Mouse (Mus musculus) neural tube, embryonic 13.5 days (tissue): Measurements from ENCODE around the gene Otub2. TPM values are rescaled to one million over a fixed set of nuclear protein-coding genes. Genes with fewer than 3 reads are reported as not detected.

ENCODE experiments used
- ATAC-seq: fragments of 200-750 bp; cut with Nextera tagmentation; 2 replicates; pipeline ENCODE4 v1.8.0; 2017; ENCODE audit warnings: low read depth, mild to moderate bottlenecking, moderate TSS enrichment, moderate library complexity
- H3K27ac ChIP-seq: fragments of 300-500 bp; sonication (generic); replicated peaks from 2 replicates; pipeline ENCODE4 v1.5.1; 2015; ENCODE audit warnings: moderate library complexity, mild to moderate bottlenecking, inconsistent platforms
- H3K27me3 ChIP-seq: fragments of 300-500 bp; sonication (generic); 2 replicates; pipeline ENCODE4 v1.6.1; 2015; ENCODE audit warnings: mild to moderate bottlenecking, inconsistent platforms
- H3K36me3 ChIP-seq: fragments of 300-500 bp; sonication (generic); 2 replicates; pipeline ENCODE4 v1.6.1; 2015; ENCODE audit warnings: mild to moderate bottlenecking, inconsistent platforms
- H3K4me1 ChIP-seq: fragments of 300-500 bp; sonication (generic); replicated peaks from 2 replicates; pipeline ENCODE4 v1.6.1; 2015; ENCODE audit warnings: inconsistent platforms
- H3K4me2 ChIP-seq: fragments of 300-500 bp; sonication (generic); 2 replicates; pipeline ENCODE4 v1.6.1; 2015; ENCODE audit warnings: inconsistent platforms, mild to moderate bottlenecking, moderate library complexity
- H3K4me3 ChIP-seq: fragments of 300-500 bp; sonication (generic); 2 replicates; pipeline ENCODE4 v1.5.1; 2015; ENCODE audit warnings: mild to moderate bottlenecking, inconsistent platforms
- H3K9ac ChIP-seq: fragments of 300-500 bp; sonication (generic); 2 replicates; pipeline ENCODE4 v1.6.1; 2015; ENCODE audit warnings: moderate library complexity, mild to moderate bottlenecking, inconsistent platforms
- H3K9me3 ChIP-seq: fragments of 300-500 bp; sonication (generic); 2 replicates; pipeline ENCODE4 v1.6.1; 2016; ENCODE audit warnings: inconsistent platforms
- WGBS: fragments of 180-500 bp; shearing (Covaris S2); methylation state at CpG from one replicate; pipeline ENCODE4 v1.1.7; 2015; 5-methylcytosine and 5-hydroxymethylcytosine counted together
- polyA plus RNA-seq: library from polyadenylated mRNA; unstranded; fragments of >200 nt; fragmentation: Nextera tagmentation; extraction: Ambion mirVana; gene quantifications from 2 replicates; pipeline ENCODE4 v1.2.1, GENCODE M21; 2015

Gene Otub2
- polyA plus RNA-seq, 1 experiment from 2014 or later, result 24.2 TPM

DNA sequence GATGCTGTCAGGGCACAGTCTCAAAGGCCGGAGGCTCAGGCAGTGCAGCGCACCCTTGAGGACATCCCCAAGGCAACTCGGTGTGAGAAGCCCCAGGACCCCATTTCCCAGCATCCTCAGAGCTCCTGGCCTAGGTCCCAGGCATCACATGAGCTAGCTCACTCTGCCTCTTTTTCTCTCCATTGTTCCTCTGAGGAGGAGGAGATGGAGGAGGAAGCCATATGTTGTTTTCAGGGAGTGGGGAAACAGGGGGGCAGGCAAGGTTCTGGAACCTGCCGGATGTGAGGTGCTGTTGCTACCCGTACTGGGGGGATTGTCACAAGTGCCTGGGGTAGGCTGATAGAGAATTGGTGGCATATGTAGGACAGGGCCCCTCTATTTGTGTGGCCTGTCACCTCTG is 12.4 kb upstream of the Otub2 start:
- ATAC-seq, result peak; percentile 48; the same call in 1 of the 2 replicates
- H3K4me2 ChIP-seq, result no peak overlapping the region
- no peak overlapping the region for H3K4me3 ChIP-seq
- H3K27me3 ChIP-seq, result no peaks in the 10 kb centered on the region
- no peaks in the 10 kb centered on the region for H3K36me3 ChIP-seq
- H3K9ac ChIP-seq, result no peak overlapping the region
- 56% methylated on average over 5 of the region's 5 CpGs for WGBS
- H3K9me3 ChIP-seq, result no peaks in the 10 kb centered on the region
- H3K27ac ChIP-seq, result no peak overlapping the region
- no peaks in the 10 kb centered on the region for H3K4me1 ChIP-seq

DNA sequence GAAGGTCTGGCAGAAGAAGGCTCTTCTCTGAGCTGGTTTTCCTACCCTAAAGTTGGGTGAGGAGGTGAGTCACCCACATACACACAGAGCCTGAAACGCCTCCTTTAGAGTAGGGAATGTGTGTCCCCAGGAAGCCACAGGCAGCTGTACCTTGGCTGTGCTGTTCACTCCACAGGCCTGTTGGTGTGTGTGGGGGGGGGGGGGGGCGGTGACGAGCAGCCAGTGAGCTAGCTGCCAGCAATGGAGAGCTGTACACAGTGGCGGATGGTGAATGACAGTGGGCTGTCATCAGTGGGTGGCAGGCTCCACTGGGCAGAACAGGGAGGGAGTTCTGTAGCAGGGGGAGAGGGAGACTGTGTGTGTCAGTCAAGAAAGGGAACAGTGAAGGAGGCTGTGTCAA is 11.7 kb upstream of the Otub2 start:
- Histone ChIP-seq H3K9ac (no peak overlapping the region), H3K27me3 (no peaks in the 10 kb centered on the region), H3K4me3 (no peak overlapping the region), H3K4me1 (no peaks in the 10 kb centered on the region), H3K9me3 (no peaks in the 10 kb centered on the region), H3K4me2 (no peak overlapping the region), H3K36me3 (no peaks in the 10 kb centered on the region), H3K27ac (no peak overlapping the region)
- 82% methylated on average over 4 of the region's 4 CpGs for WGBS
- ATAC-seq, result 0 out of 2 replicates have a peak, but pooled peaks have one; percentile 49

DNA sequence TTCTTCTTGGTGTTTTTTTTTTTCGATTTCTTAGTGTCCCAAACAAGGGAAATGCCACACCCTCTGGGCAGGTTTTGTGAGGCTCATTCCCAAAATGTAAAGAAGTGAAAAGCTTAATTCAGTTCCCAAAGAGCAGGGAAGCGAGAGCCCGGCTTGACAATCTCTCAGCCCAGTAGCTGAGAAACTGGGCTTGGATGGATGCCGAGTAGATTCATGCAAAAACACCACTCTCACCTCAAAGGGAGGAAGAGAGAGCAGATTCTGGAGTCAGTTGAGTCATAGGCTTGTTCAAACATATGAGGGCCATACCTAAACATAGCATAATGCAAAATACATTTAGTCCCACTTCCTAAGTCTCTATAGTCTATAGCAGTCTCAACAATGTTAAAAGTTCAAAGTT is 8.3 kb upstream of the Otub2 start:
- WGBS, result 80% methylated on average over 4 of the region's 4 CpGs
- H3K4me3 ChIP-seq, result no peak overlapping the region

DNA sequence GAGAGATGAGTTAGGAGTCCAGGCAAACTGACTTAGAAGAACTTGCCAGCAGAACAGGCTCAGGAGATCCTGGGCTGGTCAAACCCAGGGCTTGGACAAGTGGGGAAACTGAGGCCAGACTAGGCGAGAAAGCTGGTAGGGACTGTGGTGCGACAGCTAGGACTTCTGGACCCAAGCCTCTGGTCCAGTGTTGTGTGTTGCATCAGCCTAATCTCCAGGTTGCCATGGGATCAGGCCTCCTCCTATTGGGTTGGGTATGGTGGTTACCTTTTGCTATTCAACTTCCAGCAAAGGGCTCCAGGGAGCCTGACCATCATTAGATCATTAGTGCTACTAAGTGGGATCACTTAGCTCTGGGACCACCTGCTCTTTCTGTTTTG is 856 bp downstream of the Otub2 start:
- Histone ChIP-seq H3K9me3 (no peaks in the 10 kb centered on the region), H3K4me3 (peak overlapping the region; percentile 74), H3K4me2 (peak overlapping the region; percentile 86), H3K9ac (peak overlapping the region; percentile 92), H3K27ac (no peak overlapping the region), H3K36me3 (no peaks in the 10 kb centered on the region), H3K4me1 (peaks cover 14% of the 10 kb centered on the region), H3K27me3 (no peaks in the 10 kb centered on the region)
- ATAC-seq, result 0 out of 2 replicates have a peak, but pooled peaks have one; percentile 4
- 67% methylated on average over 2 of the region's 2 CpGs for WGBS

More for the DNA sequence above, 8.3 kb upstream of the Otub2 start:
- ATAC-seq, result no peak
- Histone ChIP-seq H3K9me3 (no peaks in the 10 kb centered on the region), H3K36me3 (no peaks in the 10 kb centered on the region), H3K4me2 (no peak overlapping the region), H3K4me1 (no peaks in the 10 kb centered on the region), H3K27ac (no peak overlapping the region), H3K27me3 (no peaks in the 10 kb centered on the region), H3K9ac (no peak overlapping the region)

DNA sequence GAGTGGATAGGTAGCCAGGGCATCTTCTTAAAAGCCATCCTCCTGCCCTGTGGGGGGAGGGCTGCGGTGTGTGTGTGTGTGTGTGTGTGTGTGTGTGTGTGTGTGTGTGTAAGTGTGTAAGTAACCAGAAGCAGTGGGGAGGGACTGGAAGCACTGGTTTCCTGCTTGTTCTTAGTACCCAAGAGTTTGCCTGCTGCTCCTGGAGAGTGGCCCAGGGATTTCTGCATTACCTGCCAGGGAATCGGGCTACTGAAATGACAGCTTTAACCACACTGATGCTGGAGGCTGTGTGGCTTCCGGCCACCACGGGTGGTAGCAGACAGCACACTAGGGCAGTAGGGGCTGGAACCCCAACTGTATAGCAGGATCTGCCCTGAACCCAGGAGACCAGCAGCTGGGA is 1.5 kb downstream of the Otub2 start:
- ATAC-seq, result no peak
- no peak overlapping the region; the same call in 1 of the 2 replicates for H3K9ac ChIP-seq
- H3K36me3 ChIP-seq, result no peaks in the 10 kb centered on the region
- no peaks in the 10 kb centered on the region for H3K27me3 ChIP-seq
- H3K4me3 ChIP-seq, result no peak overlapping the region
- H3K27ac ChIP-seq, result no peak overlapping the region
- peak overlapping the region; percentile 86; the same call in 1 of the 2 replicates for H3K4me2 ChIP-seq
- H3K4me1 ChIP-seq, result peaks cover 14% of the 10 kb centered on the region
- H3K9me3 ChIP-seq, result no peaks in the 10 kb centered on the region
- WGBS, result 68% methylated on average over 4 of the region's 4 CpGs

DNA sequence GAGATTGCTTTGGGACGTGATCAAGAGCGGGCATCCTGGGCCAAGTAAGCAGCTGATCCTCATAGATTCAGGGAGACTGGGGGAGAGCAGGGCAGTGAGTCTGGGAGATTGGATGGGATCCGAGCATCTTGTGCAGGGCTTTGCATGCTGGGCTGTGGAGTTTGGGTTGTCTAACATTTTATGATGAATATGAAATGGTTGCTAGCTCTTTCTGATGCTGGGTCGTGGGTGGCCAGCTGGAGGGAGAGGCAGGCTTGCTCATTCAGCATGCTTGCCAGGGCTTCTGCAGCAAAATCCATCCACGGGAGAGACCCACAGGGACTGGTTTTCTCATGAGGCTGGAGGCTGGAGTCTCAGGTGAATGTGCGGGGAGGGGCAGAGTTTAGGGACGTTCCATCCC is 2.6 kb downstream of the Otub2 start:
- Histone ChIP-seq H3K4me1 (peaks cover 14% of the 10 kb centered on the region), H3K4me3 (no peak overlapping the region), H3K36me3 (no peaks in the 10 kb centered on the region), H3K9me3 (no peaks in the 10 kb centered on the region), H3K27ac (no peak overlapping the region), H3K9ac (peak overlapping the region; percentile 13; the same call in 1 of the 2 replicates), H3K27me3 (no peaks in the 10 kb centered on the region), H3K4me2 (no peak overlapping the region)
- no peak for ATAC-seq
- 83% methylated on average over 7 of the region's 7 CpGs for WGBS

DNA sequence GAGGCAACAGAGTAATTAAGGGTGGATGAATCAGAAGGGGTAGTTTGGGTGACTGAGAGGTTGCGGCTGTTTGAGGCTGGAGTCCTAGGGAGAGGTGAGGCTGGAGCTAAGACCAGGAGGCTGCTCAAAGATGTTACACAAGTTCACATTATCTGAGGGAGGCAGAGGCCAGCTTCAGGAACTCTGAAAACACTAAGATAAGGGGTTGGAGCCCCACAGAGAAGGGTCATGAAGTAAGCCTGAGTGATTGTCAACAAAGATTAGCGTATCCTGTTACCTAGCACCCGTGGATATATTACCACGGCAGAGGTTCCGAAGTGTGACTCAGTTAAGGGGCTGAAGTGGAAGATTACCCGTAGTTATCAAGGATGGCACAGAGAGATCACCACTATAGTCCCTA is 5.0 kb downstream of the Otub2 start:
- 57% methylated on average over 6 of the region's 6 CpGs for WGBS
- no peaks in the 10 kb centered on the region for H3K27me3 ChIP-seq
- H3K36me3 ChIP-seq, result no peaks in the 10 kb centered on the region
- peaks cover 14% of the 10 kb centered on the region for H3K4me1 ChIP-seq
- H3K9ac ChIP-seq, result no peak overlapping the region
- H3K9me3 ChIP-seq, result no peaks in the 10 kb centered on the region
- no peak overlapping the region for H3K4me3 ChIP-seq
- ATAC-seq, result no peak
- no peak overlapping the region for H3K27ac ChIP-seq
- no peak overlapping the region for H3K4me2 ChIP-seq

DNA sequence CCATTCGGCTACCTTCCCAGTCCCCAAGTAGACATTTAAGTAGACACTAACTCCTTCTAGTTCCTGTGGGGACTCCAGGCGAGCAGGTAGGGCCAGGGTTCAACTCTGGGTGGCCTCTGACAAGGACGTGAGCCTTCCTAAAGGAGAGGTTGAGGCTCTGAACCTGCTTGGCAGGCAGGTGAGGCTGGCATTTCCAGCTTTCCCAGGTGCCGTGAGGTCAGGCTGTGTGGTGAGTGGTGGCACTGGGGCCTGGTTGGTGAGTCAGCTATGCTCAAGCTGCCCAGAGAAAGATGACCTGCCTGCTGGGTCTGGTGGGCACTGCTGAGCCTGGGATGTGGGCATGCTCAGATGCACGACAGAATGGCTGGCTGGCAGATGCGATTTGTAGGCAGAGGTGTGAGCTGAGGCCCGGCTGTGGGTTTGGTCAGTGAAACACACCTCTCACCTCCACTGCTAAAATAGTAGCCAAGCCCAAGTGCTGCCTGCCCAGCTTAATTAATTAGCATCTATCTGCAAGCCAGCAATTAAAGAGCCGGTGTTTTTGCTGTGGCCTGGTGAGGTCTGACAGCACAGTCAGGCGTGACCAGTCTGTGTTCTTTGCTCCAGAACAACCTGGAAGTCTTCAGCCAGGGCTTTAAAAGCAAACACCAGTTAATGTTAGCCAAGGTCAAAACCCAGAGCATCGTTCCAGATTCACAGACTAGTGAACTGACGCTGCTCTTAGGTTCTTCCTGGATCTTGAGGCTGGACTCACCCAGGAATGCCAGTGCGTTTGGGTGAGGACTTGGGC is 7.2 kb downstream of the Otub2 start:
- Histone ChIP-seq H3K27me3 (no peaks in the 10 kb centered on the region), H3K9me3 (no peaks in the 10 kb centered on the region), H3K36me3 (peaks cover 4% of the 10 kb centered on the region), H3K4me3 (no peak overlapping the region), H3K27ac (no peak overlapping the region), H3K4me1 (no peaks in the 10 kb centered on the region; the same call in 1 of the 2 replicates), H3K4me2 (no peak overlapping the region), H3K9ac (no peak overlapping the region)
- WGBS, result 80% methylated on average over 12 of the region's 12 CpGs
- ATAC-seq, result no peak

DNA sequence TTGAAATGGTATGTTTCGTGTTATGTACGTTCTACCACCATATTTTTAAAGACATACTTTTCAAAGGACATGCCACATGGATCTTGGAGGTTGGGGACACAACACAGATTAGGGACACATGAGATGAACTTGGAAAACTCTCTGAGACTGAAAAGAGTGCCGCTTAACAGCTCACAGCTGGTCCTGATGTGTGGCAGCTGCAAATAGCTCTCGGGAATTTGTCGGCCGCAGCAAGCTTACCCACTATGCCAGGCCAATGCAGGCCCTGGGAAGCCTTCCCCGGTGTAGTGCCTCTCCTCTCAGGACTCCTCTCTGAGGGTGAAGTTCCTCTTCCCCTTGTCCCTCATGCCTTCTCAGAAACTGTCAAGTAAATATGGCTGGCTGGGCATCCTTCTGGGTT is 8.3 kb downstream of the Otub2 start:
- Histone ChIP-seq H3K4me2 (no peak overlapping the region), H3K4me1 (no peaks in the 10 kb centered on the region; the same call in 1 of the 2 replicates), H3K9ac (no peak overlapping the region), H3K27me3 (no peaks in the 10 kb centered on the region), H3K4me3 (no peak overlapping the region), H3K36me3 (peaks cover 14% of the 10 kb centered on the region), H3K27ac (no peak overlapping the region), H3K9me3 (no peaks in the 10 kb centered on the region)
- WGBS, result 87% methylated on average over 7 of the region's 7 CpGs
- no peak for ATAC-seq

DNA sequence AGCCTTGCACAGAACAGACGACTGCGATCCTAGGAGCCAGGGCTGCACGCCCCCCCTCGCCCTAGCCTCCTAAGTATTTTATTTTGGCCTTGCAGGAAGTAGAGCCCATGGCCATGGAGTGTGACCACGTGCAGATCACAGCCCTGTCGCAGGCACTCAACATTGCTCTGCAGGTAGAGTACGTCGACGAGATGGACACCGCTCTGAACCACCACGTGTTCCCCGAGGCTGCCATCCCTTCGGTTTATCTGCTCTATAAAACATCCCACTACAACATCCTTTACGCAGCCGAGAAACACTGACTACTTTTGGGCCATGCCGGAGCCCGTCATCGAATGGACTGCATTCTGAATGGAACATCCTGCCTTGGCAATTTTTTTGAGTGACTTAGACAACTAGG is 15.6 kb downstream of the Otub2 start:
- ATAC-seq, result no peak
- 91% methylated on average over 18 of the region's 18 CpGs for WGBS
- no peaks in the 10 kb centered on the region for H3K27me3 ChIP-seq
- no peak overlapping the region for H3K9ac ChIP-seq
- H3K4me3 ChIP-seq, result no peak overlapping the region
- peaks cover 84% of the 10 kb centered on the region for H3K36me3 ChIP-seq
- no peak overlapping the region for H3K4me2 ChIP-seq
- H3K9me3 ChIP-seq, result no peaks in the 10 kb centered on the region
- H3K27ac ChIP-seq, result no peak overlapping the region
- H3K4me1 ChIP-seq, result no peaks in the 10 kb centered on the region

DNA sequence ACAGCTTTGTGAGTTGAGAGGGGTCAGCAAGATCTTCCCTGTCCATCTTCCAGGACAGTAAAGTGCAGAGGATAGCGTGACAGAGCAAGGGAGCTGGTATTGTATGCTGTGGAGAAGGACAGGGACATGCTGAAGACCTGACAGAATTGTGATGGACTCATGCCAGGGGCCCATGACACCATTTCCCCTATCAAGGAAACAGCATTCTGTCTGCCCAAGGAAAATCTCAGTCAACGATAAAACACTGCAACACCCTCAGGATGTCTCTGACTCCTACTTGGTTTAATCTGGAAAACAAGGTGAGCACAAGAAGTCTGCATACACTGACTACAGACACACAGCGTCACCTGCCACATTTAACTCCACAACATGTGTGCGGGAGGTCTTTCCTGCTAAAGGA is 19.2 kb downstream of the Otub2 start, which contains the start of gene 9330161L09Rik:
9330161L09Rik (minus strand) TSS at position 101 of the 400 bp plus-strand sequence.
- Histone ChIP-seq H3K4me2 (no peak within 1 kb of the TSS), H3K9ac (no peak within 1 kb of the TSS), H3K4me1 (no peaks in the 10 kb centered on the region), H3K36me3 (peaks cover 98% of the 10 kb centered on the region), H3K9me3 (no peaks in the 10 kb centered on the region), H3K4me3 (no peak within 1 kb of the TSS), H3K27ac (no peak within 1 kb of the TSS), H3K27me3 (no peaks in the 10 kb centered on the region)
- no peak for ATAC-seq
- WGBS, result 97% methylated on average over 4 of the region's 4 CpGs

DNA sequence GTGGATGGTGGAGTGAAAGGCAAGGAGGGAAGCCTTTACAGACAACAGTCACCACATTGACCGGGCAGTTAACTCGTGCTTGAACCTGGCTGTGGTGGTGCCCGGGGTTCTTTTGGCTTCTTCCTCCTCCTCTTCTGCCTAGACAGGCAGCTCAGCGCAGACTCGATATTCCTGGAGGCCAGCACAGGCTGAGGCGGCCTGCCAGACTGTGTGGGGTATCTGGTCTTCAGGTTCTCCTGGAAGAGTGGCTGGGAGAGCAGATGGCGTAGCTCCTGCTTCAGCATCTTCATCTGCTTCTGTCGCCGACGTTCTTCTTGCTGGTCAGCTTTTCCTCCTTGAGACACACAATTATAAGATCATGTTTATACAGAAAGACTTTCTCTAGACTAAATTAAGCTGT is 19.7 kb downstream of the Otub2 start:
- H3K4me3 ChIP-seq, result no peak overlapping the region
- H3K9me3 ChIP-seq, result no peaks in the 10 kb centered on the region
- H3K36me3 ChIP-seq, result peaks cover 98% of the 10 kb centered on the region
- H3K4me2 ChIP-seq, result no peak overlapping the region
- H3K27ac ChIP-seq, result no peak overlapping the region
- H3K27me3 ChIP-seq, result no peaks in the 10 kb centered on the region
- no peak overlapping the region for H3K9ac ChIP-seq
- WGBS, result 92% methylated on average over 10 of the region's 10 CpGs
- no peaks in the 10 kb centered on the region for H3K4me1 ChIP-seq
- ATAC-seq, result no peak
